Mouse (Mus musculus) cortical plate, adult 2 months (tissue): ENCODE data around the gene 1110032A03Rik.

ENCODE experiments used
- CTCF ChIP-seq: fragments of 200-500 bp; IDR thresholded peaks from 2 replicates; pipeline ENCODE4 v1.5.1; 2011; ENCODE audit warnings: mild to moderate bottlenecking, control low read depth, low read length; ENCODE audit not compliant: insufficient read depth; ENCODE audit errors: extremely low read depth
- POLR2A ChIP-seq: fragments of 200-500 bp; IDR thresholded peaks from 2 replicates; pipeline ENCODE4 v1.6.1; 2011; ENCODE audit warnings: mild to moderate bottlenecking, low read length, control low read depth; ENCODE audit not compliant: insufficient read depth; ENCODE audit errors: extremely low read depth

DNA sequence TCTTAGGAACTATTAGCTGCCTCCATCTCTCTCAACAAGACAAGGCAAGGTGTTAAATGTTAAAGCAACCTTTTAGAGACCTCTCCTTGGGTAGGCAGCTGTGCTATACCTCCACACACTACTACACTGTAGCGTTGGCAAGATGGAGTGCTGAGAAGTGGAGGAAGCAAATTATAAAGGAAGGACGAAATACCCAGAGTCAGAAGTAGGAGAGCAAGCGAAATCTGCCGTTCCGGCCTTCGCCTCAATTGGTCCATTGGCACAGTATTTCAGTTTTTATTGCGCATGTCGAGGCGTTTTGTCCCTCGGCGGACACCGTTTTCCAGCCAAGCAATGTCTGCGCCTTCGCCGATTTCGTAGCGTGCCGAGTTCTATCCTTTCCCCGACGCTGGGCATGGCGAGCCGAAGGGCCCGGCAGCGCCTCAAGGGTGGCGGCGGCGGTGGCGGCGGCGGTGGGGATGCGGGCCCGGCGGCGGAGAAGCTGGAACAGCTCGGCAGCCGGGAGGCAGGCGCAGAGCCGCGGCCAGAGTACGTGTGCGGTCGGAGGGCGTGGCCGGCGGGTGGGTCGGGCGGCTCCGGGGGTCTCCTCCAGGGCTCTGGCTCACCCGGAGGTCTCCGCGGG lies at the start of gene 1110032A03Rik, which contains the start of gene Alg9:
- TF ChIP-seq CTCF (no peak), POLR2A (peak; percentile 67)
